Mouse (Mus musculus): ENCODE data around the gene Cmpk2.
A peak's percentile ranks its signal among the peaks of the same experiment; 100 is the strongest.
"Not testable (repeated sequence)": the region's sequence is repeated elsewhere in the genome, so short reads cannot be mapped to it uniquely, and the experiment has no call there.

The Cmpk2 gene

DNA sequence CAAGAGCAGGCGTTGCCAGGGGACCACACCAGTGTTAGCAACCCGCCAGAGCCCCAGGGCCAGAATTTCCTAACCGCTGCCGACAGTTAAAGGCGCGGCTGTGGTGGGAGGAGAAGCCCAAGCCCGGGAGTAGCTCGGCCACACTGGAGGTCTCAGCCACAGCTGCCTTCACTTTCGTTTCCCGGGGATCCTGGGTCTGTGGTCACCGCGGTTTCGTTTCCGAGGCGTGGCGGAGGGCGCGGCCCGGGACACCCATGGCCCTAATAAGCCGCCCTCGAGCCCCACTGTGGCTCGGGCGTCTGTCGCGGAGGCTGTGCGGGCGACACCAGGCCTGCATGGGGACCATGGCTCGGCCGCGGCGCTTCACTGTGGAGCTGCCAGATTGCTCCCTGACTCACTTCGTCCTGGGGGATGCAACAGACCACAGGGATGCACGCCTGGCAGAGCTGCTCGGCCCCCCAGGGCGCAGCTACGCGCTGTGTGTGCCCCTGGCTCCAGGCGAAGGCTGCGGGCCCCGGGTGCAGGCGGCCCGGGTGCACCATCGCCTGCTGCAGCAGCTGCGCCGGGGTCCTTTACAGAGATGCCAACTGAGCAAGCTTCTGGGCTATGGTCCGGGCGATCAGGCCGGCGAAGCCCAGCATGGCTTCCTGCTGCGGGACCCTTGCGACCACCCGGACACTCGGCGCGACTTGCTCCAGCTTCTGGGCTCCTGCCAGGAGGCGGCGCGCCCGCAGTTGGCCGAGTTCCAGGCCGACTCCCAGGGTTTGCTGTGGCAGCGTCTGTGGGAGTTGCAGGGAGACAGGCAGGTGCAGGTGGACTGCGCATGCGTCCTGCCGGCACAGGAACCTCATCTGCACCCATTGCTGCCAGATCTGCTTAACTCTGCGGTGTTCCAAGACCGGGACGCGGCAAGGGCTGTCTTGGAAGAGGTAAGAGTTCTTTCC, at the start of gene Cmpk2:
TSS of gene Cmpk2 (plus strand) at position 107 of the 944 bp plus-strand sequence.
- peak; percentile 85 to 88 for DNase-seq

DNA sequence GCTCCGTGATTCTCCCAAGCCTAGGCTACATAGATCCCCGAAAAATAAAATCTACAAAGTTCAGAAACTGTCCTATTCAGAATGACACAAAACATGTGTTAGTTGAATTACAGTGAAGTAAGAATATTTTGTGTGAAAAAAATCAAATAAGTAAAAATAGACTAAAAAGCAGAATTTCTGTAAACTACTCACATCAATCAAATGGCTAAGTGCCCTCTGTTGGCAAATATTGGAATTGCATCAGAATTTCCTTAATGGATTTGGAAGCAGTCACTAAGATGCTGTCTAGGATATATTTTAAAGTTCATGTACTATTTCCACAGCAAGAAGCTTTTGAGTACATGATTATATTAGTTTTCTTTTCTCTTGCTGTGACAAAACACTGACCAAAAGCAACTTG, 44.2 kb upstream of the Cmpk2 start:
- no peak for DNase-seq

DNA sequence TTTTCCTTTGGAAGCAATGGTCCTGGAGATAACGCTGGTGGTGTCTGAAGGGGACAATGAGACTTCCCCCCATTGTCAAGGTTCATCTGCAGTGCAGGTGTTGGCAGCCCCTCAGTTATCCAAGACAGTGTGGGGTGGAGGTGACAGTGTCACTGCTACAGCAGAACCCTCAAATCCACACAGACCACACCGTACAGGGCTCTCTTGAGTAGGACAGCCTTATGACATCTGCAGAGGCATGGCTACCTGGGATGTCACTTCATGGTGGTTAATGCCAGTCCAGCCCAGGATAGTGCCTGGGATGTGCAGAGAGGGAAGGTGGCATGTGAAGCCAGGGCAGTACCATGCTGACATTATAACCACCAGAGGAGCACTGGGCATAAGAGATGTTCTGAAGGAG, 40.2 kb upstream of the Cmpk2 start:
- DNase-seq = not testable (repeated sequence)

DNA sequence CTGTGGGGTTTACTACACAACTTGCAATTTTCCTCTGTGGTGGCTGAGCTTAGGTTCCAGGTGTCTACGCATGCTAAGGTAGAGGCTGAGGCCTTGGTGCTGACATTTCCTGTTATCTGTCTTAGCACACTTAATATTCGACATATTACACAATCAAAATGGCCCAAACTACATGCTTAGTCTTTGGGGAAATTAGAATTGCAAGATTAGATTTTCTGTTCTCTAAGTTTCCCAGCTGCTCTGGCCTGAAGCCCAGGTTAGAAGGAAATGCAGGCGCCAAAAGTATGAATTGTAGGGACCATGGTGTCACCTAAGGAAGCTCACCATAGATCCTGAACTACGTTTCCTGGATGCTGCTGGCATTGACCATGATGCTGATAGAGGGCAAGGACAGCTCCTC, 32.7 kb upstream of the Cmpk2 start:
- DNase-seq = peak in 1 of 2 experiments; percentile 28

DNA sequence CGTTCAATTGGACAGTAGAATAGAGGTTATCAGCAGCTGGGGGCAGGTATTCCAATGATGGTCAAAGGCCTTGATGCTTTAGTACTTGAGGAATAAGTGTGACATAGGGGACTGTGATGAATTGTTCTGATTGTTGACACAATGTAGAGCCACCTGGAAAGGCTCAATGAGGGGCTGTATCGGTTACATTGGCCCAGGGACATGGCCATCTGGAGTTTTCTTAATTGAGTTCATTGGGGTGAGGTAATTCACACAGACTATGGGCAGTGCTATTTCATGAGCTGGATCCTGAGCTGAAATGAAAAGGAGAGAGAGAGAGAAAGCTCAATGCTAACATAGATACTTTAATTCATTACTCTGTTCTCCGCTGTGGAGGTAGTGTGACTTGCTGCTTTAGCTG, 31.1 kb upstream of the Cmpk2 start:
- DNase-seq = no peak

DNA sequence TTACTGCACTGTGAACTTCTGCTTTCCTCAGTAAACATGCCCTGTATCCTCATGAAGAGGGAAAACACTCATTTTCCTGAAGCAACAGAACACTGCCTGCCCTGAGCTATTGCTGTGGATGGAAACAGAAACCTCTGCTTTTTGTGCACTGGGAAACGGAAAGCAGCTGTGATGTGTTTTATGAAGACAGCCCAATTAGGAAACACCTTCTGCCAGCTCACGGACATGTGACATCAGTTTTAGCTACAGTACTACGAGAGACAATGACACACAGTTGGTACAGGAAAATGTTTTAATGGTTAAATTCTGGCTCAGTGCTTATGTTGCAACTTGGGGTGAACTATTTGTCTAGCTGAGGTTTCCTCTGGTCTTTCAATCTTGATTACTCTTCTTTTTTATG, 29.6 kb upstream of the Cmpk2 start:
- no peak for DNase-seq

DNA sequence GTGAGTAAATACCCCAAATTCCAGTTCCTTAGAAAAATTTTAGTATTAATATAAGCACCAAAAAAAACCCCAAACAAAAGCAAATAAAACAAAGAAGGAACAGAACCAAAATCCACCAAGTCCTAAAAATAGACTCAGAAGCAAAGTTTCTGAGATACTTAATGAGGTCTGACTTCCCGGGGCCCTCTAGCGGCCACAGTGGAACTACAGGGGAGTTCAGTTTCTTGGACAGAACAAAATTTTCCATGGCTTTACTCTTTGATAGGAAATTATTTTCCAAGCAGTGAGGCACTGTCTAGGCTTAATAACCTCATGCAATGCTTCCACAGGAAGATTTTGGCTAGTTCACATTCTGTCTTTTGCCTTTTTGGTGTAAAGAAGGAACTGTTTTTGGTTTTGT, 24.9 kb upstream of the Cmpk2 start:
- DNase-seq = peak; percentile 66 to 69

DNA sequence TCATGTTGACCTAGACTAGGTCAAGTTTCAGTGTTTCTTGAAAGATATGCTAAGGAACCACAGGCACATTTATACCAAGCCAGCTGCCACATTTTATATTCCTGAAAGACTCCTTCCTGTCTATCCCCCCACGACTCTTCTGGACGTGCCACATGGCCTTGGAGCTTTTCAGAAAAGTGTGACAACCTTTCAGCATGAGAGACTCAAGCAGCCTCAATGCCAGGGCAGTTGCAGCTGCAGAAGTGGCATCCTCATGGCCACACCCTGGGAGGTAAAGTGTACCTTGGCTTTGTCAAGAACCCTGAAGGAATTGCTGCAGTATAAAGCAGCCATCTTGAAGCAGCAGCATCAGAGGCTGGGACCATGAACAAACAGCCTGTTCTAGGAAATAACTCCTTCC, 24.5 kb upstream of the Cmpk2 start:
- no peak for DNase-seq

DNA sequence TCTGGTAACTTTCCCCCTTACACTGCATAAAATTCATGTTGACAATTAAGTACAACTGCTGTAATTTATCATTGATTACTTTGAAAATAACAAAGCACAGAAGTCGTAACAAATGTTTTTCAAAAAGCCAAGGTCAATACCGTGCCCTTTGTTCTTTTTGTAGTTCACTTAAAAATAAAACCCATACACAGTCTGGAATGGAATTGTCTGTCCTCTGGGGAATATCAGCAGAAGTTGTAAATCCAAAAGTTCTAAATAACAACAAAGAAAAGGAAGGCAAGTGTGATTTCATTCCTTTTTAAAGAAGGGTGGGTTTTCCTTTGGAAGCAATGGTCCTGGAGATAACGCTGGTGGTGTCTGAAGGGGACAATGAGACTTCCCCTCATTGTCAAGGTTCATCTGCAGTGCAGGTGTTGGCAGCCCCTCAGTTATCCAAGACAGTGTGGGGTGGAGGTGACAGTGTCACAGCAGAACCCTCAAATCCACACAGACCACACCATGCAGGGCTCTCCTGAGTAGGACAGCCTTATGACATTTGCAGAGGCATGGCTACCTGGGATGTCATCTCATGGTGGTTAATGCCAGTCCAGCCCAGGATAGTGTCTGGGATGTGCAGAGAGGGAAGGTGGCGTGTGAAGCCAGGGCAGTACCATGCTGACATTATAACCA, 22.5 kb upstream of the Cmpk2 start:
- no peak for DNase-seq

DNA sequence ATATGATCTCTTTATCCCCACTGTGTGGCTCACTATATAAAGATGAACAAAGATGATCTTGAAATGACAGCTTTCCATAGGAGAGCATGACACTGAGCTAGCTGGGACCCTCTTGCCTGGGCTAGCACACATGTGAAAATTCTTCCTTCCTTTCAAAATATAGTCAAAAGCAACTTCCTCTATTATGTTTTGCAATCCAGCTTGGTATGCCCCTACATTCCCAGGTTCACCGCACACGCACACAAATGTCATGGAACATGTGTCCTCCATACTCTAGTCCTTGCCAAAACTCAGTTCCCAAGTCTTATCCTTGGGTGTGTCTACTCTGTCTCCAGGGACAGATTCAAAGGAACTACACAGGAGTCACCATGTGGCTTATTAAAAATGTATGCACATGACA, 19.5 kb upstream of the Cmpk2 start:
- no peak for DNase-seq

DNA sequence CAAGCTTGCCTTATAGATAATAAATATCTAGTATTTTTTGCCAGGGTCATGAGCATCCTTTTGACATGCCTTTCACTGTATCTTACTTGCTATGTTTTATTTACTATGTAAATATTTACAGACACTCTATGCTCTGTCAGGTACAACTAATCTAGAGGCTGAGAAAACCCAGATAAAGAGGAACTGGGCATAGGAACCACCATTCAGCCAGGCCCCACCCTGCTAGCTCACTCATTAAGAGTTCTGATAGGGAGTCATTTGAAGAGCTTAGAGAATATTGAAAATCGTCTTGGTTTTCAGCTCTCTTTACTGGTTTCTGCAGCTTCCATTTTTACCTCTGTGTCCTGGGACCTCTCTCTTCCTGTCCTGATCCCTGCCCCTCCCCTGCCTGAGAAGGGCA, 17.9 kb upstream of the Cmpk2 start:
- DNase-seq = no peak

DNA sequence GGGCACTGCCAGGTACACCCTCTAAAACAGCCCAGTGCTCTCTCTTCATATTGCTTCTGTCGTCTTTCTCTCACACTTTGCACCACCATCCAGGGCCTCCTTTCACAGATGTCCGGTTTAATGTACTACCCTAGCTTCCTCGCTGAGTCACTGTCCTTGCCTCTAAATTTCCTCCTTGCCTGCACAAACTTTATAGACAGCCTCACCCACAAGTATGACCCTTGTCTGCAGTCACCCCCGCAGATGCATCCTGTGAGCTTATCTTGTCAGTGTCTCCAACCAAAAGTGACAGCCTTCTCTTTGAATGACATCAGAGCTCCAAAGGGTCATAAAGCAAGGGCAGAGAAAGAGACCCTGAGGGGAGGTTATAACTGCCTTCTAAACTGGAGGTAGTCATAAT, 16.1 kb upstream of the Cmpk2 start:
- DNase-seq = no peak

DNA sequence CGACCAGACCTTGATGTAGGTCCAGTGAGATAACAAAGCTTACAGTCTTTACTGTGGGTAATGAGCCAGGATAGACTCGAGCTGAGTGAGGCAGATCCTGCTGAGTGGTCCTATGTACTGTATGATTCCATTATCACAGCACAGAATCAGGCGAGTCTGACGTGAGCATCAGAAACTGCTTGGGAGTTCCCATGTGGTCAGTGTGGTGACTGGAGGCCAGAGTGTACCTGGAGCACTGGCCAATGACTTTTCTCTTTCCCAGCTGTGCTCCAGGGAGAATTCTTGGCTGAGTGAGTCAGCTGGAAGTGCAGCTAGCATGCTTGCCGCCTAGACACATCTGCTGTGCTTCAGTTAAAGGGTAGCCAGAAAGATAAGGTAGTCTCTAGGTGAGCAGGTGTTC, 14.3 kb upstream of the Cmpk2 start:
- no peak for DNase-seq

DNA sequence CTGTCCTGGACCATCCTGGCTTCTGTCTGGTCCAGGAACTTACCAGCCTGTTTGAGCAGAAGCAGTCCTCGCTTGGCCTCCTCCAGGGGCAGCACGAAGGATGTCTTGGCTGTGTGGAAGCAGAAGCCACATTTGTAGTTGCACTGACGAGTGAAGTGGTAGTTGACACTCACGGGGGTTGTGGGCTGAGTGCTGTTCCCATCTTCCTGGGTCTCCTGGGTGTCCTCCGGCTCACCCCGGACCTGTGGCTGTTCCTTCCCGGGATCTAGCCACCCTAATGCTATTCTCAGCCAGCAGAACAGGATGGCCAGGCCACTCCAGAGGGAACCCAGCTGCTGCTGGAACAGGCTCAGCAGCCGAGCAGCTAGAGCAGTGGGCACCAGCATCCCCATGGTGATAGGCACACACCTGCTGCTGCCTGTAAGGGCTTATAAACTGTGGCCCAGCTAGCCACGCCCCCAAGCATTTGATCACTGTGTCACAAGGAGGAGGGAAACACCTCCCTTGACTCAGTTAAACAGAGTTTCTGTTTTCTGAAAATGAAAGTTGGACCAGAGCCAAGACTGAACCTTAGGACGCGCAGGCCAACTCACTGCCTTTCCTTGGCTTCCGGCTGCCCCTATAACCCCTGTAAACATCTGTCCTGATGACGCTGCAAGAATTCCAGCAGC, 12.8 kb upstream of the Cmpk2 start, which contains the start of gene Rsad2:
TSS of gene Rsad2 (minus strand) at position 425 of the 671 bp plus-strand sequence.
- peak; percentile 83 to 88 for DNase-seq

DNA sequence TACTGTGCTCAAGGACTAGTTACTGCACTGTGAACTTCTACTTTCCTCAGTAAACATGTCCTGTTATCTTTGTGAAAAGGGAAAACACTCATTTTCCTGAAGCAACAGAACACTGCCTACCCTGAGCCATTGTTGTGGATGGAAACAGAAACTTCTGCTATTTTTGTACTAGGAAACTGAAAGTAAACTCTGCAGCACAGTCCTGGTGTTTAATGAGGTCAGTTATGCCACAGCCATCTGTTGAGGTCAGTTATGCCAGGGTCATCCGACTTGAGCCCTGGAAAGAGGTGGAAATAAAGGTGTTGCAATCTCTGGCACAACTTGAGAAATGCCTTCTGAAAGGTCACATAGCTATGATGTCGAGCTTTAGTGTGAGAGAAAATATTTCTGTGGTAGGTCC, 8.9 kb upstream of the Cmpk2 start:
- peak; percentile 55 to 77 for DNase-seq

DNA sequence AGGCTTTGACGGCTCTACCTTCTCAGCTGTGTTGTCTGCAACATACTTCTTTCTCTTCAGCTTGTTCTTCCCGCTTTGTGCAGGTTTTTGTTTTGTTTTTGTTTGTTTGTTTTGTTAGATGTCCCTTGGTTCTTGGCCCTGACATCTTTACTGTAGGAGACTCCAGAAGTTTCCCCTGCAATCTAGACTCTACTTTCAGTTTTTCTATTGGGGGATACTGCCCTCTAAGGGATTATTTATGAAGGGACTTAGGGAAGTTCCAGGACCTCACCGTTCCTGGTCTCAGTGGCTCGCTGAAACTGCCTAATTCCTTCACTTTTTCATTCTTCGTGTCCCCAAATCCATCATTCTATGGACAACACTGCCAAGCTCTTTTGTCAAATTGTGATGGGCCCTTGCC, 3.4 kb upstream of the Cmpk2 start:
- no peak for DNase-seq

DNA sequence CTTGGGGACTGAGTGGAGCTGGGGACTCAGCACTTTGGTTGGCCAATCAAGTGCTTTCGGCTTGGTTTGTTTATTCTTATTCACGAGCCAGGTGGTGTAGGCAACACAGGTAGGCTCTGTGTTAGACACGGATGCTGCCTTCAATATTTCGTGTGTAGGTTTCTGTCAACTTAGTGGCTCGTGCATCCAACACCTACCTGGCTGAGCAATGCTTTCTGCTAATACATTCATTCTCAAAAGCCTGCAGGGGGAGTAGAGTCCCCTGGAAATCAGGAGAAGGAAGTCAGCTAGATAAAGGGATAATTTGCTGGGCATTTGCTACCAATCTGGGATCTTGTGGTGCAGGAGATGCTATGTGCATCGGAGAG, 1.0 kb downstream of the Cmpk2 start:
- DNase-seq = no peak

DNA sequence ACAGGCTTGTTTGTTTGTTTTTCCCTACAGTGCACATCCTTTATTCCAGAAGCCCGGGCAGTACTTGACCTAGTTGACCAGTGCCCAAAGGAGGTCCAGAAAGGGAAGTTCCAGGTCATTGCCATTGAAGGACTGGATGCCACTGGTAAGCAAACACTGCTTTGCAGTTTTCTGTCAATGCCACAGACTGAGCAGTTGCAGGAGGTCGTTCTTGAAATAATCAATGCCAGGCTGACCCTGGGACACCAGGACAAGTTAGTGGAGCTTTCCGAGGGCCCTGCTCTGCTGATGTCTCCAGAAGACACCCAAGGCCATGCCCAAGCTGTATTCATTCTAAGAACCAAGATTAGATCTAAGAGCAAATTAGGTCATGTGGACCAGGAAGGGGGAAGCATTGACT, 2.4 kb downstream of the Cmpk2 start:
- no peak for DNase-seq

DNA sequence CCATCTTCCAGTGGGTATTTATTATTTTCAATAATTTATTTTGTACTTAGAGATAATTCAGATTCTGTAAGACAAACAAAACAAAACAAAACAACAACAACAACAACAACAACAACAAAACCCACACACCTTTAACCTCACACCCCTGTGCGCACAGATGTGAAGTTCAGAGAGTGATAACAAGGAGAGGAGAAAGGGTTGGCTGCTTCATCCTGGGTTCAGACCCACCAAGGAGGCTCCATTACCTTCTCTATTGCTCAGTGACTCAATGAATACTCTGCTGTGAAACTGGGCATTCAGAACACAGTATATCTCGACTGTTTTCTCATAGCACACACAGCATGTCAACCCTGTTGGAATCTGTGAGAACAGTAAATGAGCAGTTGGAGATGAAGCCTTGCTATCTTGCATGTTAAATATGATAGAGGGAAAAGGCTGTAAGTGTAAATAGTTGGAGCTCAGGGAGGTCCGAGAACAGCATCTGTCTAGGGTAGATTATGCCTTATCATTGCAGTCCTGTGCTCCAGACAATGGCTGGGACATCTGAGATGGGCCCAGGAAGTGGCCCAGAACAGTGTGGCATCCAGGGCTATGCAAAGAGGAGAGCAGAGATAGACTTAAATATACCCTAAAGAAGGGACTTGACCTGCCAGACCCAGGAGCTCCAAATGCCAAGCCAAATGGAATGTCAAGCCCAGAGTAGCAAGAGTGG, 3.9 kb downstream of the Cmpk2 start:
- DNase-seq = no peak

DNA sequence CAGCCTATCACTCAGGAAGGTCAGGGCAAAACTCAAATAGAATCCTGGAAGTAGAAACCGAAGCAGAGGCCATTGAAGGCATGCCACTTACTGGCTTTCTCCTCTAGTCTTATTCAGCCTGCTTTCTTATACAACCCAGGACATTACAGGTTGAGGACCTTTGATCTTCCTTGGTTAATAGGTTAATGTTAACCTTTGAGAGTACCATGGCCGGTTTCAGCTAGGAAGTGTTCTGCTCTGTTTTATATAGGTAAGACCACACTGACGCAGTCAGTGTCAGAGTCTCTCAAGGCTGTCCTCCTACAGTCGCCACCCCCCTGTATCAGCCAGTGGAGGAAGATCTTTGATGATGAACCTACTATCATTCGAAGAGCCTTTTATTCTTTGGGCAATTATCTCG, 4.7 kb downstream of the Cmpk2 start:
- DNase-seq = no peak

DNA sequence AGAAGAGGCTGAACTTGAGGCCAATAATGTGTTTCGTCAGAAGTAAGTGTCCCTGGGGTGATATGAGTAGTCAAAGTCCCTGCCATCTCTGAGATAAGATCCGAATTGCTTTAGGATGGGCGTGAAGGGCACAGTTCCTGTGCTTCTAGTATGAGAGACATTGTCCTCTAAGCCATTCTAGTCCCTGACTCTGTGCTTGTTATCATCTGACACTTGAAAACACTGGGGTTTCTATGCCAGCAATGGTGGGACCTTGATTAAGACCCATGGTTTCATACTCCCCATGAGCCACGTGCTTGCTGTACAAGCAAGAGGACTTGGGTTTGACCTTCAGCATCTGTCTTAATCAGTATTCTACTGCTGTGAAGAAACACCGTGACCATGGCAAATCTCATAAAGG, 8.2 kb downstream of the Cmpk2 start:
- DNase-seq = no peak

DNA sequence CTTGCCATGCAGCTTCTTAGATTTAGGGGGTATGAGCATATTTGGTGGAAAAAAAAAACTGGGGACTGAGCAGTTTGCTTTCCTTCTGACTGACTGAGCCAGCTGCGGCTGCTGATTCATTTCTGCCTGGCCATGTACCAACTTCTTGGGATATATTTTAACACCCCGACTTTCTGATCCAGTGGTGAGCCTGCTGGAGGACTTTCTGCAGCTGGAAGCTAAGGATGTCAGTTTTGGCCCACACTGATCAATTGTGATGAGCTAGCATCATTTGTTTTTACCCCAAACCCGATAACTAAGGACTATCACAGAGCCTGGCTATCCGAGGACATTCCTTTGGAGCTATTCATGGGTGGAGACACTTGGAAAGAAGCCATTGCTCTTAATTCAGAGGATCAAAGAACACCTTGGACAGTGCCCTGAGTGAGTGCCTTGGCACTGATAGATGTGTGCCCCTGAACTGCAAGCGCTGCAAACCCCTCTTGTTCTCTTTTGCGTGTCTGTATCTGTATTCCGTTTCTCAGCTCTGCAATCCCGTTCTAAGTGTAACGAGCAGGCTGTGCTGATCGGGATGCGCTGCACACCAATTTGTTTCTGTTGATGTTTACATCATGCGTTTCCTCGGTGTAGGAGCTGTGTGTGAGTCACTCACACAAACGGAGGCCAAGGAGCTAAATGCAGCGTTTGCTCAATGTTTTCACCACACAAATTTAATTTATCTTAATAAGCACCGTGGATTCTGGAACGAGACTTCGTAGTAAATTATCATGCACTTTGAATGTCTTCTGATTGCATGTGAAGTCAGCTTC, 9.4 kb downstream of the Cmpk2 start:
- peak; percentile 17 to 33 for DNase-seq
